Mouse (Mus musculus) neural tube, embryonic 14.5 days (tissue): ENCODE data around the gene Stk11. TPM values are rescaled to one million over a fixed set of nuclear protein-coding genes. Genes with fewer than 3 reads are reported as not detected.

Experiments
- ATAC-seq: fragments of 200-750 bp; cut with Nextera tagmentation; 2 replicates; pipeline ENCODE4 v1.8.0; 2017; ENCODE audit warnings: low read depth, mild to moderate bottlenecking, moderate TSS enrichment, moderate library complexity
- H3K27ac ChIP-seq: fragments of 300-500 bp; sonication (generic); 2 replicates; pipeline ENCODE4 v1.5.1; 2014; ENCODE audit warnings: low read depth, mild to moderate bottlenecking, control low read depth, low read length, moderate library complexity, mixed read lengths
- H3K27me3 ChIP-seq: fragments of 300-500 bp; sonication (generic); 2 replicates; pipeline ENCODE4 v1.6.1; 2014; ENCODE audit warnings: low read length; ENCODE audit not compliant: control insufficient read depth, insufficient read depth
- H3K36me3 ChIP-seq: fragments of 300-500 bp; sonication (generic); 2 replicates; pipeline ENCODE4 v1.6.1; 2014; ENCODE audit warnings: low read length, mixed read lengths; ENCODE audit not compliant: control insufficient read depth, insufficient read depth
- H3K4me1 ChIP-seq: fragments of 300-500 bp; sonication (generic); 2 replicates; pipeline ENCODE4 v1.6.1; 2014; ENCODE audit warnings: low read length; ENCODE audit not compliant: control insufficient read depth, insufficient read depth
- H3K4me2 ChIP-seq: fragments of 300-500 bp; sonication (generic); 2 replicates; pipeline ENCODE4 v1.6.1; 2014; ENCODE audit warnings: mild to moderate bottlenecking, low read depth, low read length, control low read depth
- H3K4me3 ChIP-seq: fragments of 300-500 bp; sonication (generic); 2 replicates; pipeline ENCODE4 v1.5.1; 2014; ENCODE audit warnings: low read depth, low read length, control low read depth, mixed read lengths
- H3K9ac ChIP-seq: fragments of 300-500 bp; sonication (generic); replicated peaks from 2 replicates; pipeline ENCODE4 v1.6.1; 2014; ENCODE audit warnings: low read depth, mild to moderate bottlenecking, control low read depth, low read length, mixed read lengths
- H3K9me3 ChIP-seq: fragments of 300-500 bp; sonication (generic); 2 replicates; pipeline ENCODE4 v1.6.1; 2016; ENCODE audit warnings: low read length; ENCODE audit not compliant: control insufficient read depth
- WGBS: fragments of 180-500 bp; shearing (Covaris S2); extraction: QIAGEN DNeasy Blood & Tissue Kit; methylation state at CpG from one replicate; pipeline ENCODE4 v1.1.7; 2014; 5-methylcytosine and 5-hydroxymethylcytosine counted together
- polyA plus RNA-seq: library from polyadenylated mRNA; unstranded; fragments of >200 nt; fragmentation: Nextera tagmentation; extraction: Ambion mirVana; gene quantifications from 2 replicates; pipeline ENCODE4 v1.2.1, GENCODE M21; 2014

Stk11 gene
- polyA plus RNA-seq, 1 experiment from 2014 or later = 26.0 TPM

DNA sequence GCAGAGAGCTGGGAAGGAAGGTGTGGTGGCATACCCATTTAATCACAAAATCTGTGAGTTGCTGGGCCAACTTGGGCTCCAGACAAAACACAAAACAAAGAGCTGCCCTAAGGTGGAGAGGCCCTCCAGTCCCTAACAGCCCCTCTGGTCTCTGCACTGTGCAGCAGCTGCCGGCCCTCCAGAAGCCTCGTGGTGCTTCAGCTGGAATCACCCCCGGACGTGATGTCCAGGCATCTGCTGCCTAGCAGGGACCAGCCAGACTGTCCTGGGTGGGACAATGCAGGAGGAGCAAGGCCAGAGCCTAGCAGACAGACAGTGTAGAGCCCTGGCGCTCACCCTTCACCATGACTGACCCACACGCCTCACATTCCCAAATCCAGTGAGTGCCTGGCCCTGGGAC is 24.1 kb upstream of the Stk11 start:
- Histone ChIP-seq H3K9ac (no peak overlapping the region), H3K4me3 (no peak overlapping the region), H3K27ac (no peak overlapping the region), H3K9me3 (no peaks in the 10 kb centered on the region), H3K27me3 (no peaks in the 10 kb centered on the region), H3K4me1 (no peaks in the 10 kb centered on the region), H3K36me3 (no peaks in the 10 kb centered on the region), H3K4me2 (no peak overlapping the region)
- no peak for ATAC-seq
- 95% methylated on average over 6 of the region's 6 CpGs for WGBS

GRCm38 (mm10) chr10:80092690-80093089 is 22.9 kb upstream of the Stk11 start:
- no peak overlapping the region for H3K4me3 ChIP-seq
- H3K36me3 ChIP-seq = no peaks in the 10 kb centered on the region
- no peaks in the 10 kb centered on the region for H3K4me1 ChIP-seq
- no peak overlapping the region for H3K4me2 ChIP-seq
- H3K9ac ChIP-seq = no peak overlapping the region
- no peaks in the 10 kb centered on the region for H3K27me3 ChIP-seq
- ATAC-seq = no peak
- no peak overlapping the region for H3K27ac ChIP-seq
- WGBS = 77% methylated on average over 5 of the region's 5 CpGs
- H3K9me3 ChIP-seq = no peaks in the 10 kb centered on the region

GRCm38 (mm10) chr10:80094085-80094484 is 21.5 kb upstream of the Stk11 start:
- Histone ChIP-seq H3K27me3 (no peaks in the 10 kb centered on the region), H3K36me3 (no peaks in the 10 kb centered on the region), H3K4me2 (no peak overlapping the region), H3K27ac (no peak overlapping the region), H3K4me3 (no peak overlapping the region), H3K9ac (no peak overlapping the region), H3K9me3 (no peaks in the 10 kb centered on the region), H3K4me1 (no peaks in the 10 kb centered on the region)
- 90% methylated on average over 6 of the region's 6 CpGs for WGBS
- ATAC-seq = no peak

DNA sequence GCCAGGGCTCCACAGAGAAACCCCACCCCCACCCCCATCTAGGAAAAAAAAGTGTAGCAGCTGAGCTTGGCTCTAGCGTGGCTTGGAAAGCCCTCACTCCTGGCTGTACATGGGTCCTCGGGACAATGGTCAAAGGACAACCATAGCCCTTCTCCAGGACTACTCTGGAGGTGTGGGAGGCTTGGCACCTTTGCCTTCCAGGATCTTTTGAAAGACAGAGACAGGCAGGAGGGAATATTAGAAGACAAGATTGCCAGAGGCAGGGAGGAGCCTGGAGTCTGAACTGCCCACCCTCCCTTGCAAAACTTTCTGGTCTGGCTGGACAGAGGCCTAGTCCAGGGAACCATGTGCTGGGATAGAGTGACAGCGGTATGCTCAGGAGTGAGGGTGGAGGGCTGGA is 20.9 kb upstream of the Stk11 start:
- H3K9ac ChIP-seq = no peak overlapping the region
- no peaks in the 10 kb centered on the region for H3K9me3 ChIP-seq
- no peak for ATAC-seq
- no peaks in the 10 kb centered on the region for H3K36me3 ChIP-seq
- H3K4me2 ChIP-seq = no peak overlapping the region
- no peak overlapping the region for H3K4me3 ChIP-seq
- H3K27me3 ChIP-seq = no peaks in the 10 kb centered on the region
- no peak overlapping the region for H3K27ac ChIP-seq
- no peaks in the 10 kb centered on the region for H3K4me1 ChIP-seq
- WGBS = 85% methylated on average over 3 of the region's 3 CpGs

DNA sequence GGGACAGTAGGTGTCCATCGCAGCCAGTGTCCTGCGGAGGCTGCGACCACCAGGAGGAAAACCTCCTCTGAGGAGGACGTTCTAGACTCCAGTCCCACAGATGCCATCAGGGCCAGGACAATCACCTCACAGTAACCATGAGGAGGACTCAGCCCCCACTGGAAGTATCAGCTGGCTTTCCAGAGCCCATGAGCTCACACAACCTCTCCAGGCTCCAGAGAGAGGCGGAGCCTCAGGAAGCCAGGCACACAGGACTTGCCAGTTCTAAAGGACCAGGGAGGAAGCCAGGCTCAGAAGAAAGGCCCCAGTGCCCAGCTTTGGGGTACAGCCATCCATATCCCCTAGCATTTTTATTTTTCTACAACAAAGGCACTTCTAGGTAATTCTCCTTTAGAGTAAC is 20.1 kb upstream of the Stk11 start:
- ATAC-seq = no peak
- H3K27me3 ChIP-seq = no peaks in the 10 kb centered on the region
- no peaks in the 10 kb centered on the region for H3K36me3 ChIP-seq
- H3K9ac ChIP-seq = no peak overlapping the region
- no peak overlapping the region for H3K27ac ChIP-seq
- no peak overlapping the region for H3K4me3 ChIP-seq
- no peaks in the 10 kb centered on the region for H3K4me1 ChIP-seq
- H3K4me2 ChIP-seq = no peak overlapping the region
- WGBS = 83% methylated on average over 5 of the region's 5 CpGs
- no peaks in the 10 kb centered on the region for H3K9me3 ChIP-seq

DNA sequence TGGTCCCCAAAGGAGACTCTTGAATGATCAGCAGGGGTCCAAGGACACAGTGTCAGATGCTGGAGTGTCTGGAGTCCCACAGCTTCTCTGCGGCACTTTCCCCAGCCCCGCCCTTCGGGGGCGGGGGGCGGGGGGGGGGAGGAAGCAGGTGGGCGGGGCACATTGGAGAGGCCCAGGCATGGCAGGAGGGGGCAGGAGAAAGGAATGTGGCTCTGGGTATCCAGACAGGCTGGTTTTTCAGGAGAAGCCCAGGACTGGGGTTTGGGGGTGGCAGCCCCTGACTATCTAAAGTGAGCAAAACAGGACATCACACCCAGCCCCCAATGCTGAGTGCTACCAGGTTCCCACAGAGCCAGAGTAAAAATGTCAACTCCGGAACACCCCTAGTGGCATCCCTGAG is 18.3 kb upstream of the Stk11 start:
- no peak overlapping the region for H3K27ac ChIP-seq
- no peaks in the 10 kb centered on the region for H3K9me3 ChIP-seq
- WGBS = 18% methylated on average over 7 of the region's 7 CpGs
- no peak overlapping the region for H3K4me2 ChIP-seq
- H3K27me3 ChIP-seq = no peaks in the 10 kb centered on the region
- peaks cover 8% of the 10 kb centered on the region for H3K4me1 ChIP-seq
- no peak overlapping the region for H3K9ac ChIP-seq
- no peak overlapping the region for H3K4me3 ChIP-seq
- H3K36me3 ChIP-seq = no peaks in the 10 kb centered on the region
- ATAC-seq = no peak

GRCm38 (mm10) chr10:80098630-80099029 is 17.0 kb upstream of the Stk11 start:
- H3K27me3 ChIP-seq = no peaks in the 10 kb centered on the region
- no peak for ATAC-seq
- no peaks in the 10 kb centered on the region for H3K9me3 ChIP-seq
- no peak overlapping the region for H3K4me3 ChIP-seq
- no peaks in the 10 kb centered on the region for H3K36me3 ChIP-seq
- H3K9ac ChIP-seq = no peak overlapping the region
- H3K4me2 ChIP-seq = no peak overlapping the region
- H3K4me1 ChIP-seq = peaks cover 8% of the 10 kb centered on the region
- WGBS = 91% methylated on average over 5 of the region's 5 CpGs
- no peak overlapping the region for H3K27ac ChIP-seq

- 68% methylated on average over 11 of the region's 11 CpGs for WGBS
- Histone ChIP-seq H3K4me3 (no peak overlapping the region), H3K4me1 (peaks cover 8% of the 10 kb centered on the region), H3K36me3 (no peaks in the 10 kb centered on the region), H3K27me3 (no peaks in the 10 kb centered on the region), H3K4me2 (peak overlapping the region; percentile 88; the same call in 1 of the 2 replicates), H3K27ac (no peak overlapping the region), H3K9ac (no peak overlapping the region), H3K9me3 (no peaks in the 10 kb centered on the region)
- ATAC-seq = no peak
Observed at GRCm38 (mm10) chr10:80100982-80101381, 14.6 kb upstream of the Stk11 start.

DNA sequence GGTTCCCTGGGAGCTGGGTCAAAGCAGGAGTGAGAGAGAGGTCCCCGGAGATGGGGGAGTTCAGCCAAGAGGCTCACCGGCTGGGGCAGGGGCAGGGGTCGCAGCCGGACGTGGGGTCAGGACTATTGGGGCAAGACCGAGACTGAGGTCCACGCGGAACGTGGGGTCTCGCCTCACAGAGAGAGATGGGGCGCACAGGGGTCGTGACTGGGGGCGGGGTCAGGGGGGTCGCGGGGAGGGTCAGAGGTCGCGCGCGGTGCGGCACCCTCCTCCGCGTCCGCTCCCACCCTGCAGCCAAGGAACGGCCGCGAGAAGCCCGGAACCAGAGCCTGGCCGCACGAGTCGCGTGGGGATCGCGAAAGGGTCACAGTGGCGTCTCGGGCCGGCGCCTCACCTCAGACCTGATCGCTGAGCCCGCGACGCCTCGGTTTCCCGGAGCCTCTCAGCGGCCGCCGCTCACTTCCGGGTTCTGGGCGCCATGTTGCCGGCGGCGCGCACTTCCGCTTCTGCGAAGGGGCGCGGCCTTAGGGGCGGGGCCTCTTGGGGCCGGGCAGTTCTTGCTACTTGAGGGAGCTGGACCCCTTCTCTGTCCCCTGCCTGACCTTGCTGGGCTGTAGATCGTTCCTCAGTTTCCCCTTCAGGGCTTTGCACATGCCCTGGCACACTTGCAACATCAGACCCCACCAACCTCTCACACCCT is 13.2 kb upstream of the Stk11 start:
- Histone ChIP-seq H3K27me3 (no peaks in the 10 kb centered on the region), H3K27ac (peak overlapping the region; percentile 62), H3K36me3 (no peaks in the 10 kb centered on the region), H3K9me3 (no peaks in the 10 kb centered on the region), H3K4me1 (peaks cover 8% of the 10 kb centered on the region), H3K4me3 (peak overlapping the region; percentile 81), H3K4me2 (peak overlapping the region; percentile 88), H3K9ac (peak overlapping the region; percentile 82)
- ATAC-seq = peak; percentile 85
- under 1% methylated on average over 53 of the region's 59 CpGs for WGBS
